Mouse (Mus musculus) ES-CJ7 (cell line): ENCODE measurements at regions not wholly inside any gene's neighbourhood (a gene's known extent, or its start where the extent isn't known, plus 50 kb on each side); places are given as distances from the start of the nearest gene placed in this dataset.

Experiments used
- DNase-seq: peaks from one replicate; pipeline ENCODE4 v3.0.0; 2011; ENCODE audit warnings: low read depth, low spot score

DNA sequence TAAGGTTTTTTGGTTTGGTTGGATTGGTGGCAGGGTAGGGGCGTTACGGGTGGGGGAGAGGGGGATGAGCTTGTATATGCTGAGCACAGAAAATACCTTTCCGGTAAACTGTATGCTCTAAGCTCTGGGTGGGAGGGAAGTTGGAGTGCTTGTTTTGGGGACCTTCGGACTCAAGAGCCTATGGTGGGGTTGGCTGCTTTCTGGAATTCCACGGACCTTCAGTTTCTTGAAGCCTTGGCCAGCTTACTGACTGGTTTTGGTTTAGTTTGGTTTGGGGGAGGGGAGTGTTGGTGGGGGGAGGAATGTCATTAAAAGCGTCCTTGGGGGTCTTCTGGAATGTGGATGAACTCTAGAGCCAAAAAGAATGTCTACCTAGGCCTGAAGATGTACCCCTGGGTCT, 59.6 kb upstream of the Hs6st1 start:
- DNase-seq, result no peak

GRCm38 (mm10) chr1:36009010-36009619, 59.1 kb upstream of the Hs6st1 start:
- no peak for DNase-seq

GRCm38 (mm10) chr1:36010151-36010550, 58.0 kb upstream of the Hs6st1 start:
- DNase-seq, result peak; percentile 67

DNA sequence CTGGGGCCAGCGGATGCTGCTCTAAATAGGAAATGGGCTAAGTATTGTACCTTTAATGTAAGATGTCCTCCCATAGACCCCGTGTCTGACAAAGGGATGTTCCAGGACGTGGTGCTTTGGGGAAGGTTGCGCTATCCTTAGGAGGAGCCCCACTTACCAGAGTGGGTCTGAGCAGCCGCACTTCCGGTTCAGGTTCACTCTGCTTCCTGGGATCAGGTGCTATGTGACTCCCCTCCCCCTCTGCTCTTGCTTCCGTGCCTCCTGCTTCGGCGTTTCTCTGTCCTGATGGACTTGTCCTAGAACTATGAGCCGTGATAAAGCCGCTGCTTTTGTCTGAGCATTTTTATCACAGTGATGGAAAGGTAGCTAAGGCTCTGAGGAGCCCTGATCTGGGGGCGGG, 57.4 kb upstream of the Hs6st1 start:
- DNase-seq, result peak; percentile 77

DNA sequence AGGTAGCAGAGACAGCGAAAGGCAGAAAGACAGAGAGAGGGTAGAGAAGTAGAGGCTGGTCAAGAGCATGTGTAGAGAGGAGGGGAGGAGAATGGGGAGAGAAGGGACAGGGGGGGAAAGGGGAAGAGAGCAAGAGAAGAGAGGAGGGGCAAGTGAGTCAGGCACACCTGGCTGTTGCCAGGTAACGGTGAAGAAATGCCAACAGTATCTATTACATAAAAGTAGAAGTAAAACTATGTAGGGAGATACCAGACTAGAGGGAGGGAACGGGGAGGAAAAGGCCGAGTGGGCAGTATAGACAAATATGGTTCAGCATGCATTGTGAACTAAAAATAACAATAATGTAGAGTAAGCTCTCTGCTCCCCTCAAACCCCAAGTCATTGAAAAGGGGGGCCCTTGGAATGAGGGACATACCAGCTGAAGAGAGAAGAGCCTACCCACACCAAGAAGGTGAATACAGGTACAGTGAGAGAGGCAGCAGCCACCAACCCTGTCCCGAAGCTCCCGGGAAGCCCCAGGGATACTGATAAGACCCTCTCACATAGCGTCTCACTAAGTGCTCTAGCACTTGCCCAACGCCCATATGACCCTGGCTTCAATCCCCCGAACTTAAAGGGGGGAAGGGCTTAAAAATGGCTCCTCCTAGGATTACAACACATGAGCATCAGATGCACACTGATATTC, 56.0 kb upstream of the Hs6st1 start:
- DNase-seq, result no peak

- DNase-seq, result peak; percentile 99
Observed at GRCm38 (mm10) chr1:36013823-36014341, 54.3 kb upstream of the Hs6st1 start.

DNA sequence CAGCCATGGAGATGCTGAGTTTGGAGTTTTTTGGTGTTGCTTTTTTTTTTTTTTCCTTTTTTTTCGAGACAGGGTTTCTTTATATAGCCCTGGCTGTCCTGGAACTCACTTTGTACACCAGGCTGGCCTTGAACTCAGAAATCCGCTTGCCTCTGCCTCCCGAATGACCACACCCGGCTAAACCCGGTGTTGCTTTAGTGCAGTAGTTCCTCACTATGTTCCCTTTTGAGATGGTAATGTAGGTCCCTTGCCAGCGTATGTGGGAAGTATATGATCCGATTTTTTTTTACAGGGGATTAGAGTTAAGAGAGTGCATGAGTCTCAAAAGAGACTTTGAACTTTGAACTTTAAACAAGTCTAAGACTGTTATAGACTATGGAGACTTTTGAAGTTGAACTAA, 53.8 kb upstream of the Hs6st1 start:
- DNase-seq, result peak; percentile 91

DNA sequence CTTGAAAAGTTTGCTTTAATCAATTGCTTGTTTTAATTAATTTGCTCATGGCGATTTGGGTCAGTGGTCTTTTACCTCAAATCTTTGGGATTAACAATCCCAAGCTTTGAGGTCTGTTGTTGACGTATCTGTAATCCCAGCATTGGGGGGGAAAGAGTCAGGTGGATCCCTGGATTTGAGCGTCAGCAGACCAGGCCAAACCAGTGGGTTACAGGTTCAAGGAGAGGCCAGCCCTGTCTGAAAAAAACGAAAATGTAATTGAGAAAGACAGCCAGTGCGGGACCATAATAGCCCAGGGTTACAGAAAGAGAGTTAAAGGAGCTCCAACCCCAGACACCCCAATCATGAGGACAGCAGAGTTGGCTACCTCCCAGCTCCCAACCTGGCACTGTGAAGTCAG, 53.0 kb upstream of the Hs6st1 start:
- DNase-seq, result peak; percentile 72

- DNase-seq, result no peak
Observed at GRCm38 (mm10) chr1:36016566-36016965, 51.6 kb upstream of the Hs6st1 start.

DNA sequence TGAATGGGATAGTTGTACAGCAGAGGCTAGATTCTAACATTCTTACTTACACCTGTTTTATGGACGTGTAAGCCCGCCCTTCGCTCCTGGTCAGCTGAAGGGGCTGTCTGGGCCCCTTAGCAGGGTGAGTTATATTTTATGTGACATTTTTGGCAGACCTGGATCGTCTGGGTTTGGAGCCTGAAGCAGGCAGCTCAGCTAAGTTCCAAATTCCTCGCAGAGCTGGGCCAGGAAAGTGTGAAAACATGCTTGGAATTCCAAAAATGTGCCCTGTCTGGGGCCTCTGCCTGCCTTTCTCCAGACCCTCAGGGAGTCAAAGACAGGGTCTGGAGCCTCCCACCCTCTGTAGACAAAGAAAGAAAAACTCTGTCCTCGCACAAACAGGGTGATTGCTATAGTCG, 51.1 kb upstream of the Hs6st1 start:
- peak; percentile 99 for DNase-seq

- DNase-seq, result no peak
Observed at GRCm38 (mm10) chr1:36017656-36018055, 50.5 kb upstream of the Hs6st1 start.
